Mouse (Mus musculus) small intestine, adult 2 months (tissue): ENCODE measurements around the gene Mgat2.

ENCODE experiments used
- CTCF ChIP-seq: fragments of 200-500 bp; IDR thresholded peaks from 2 replicates; pipeline ENCODE4 v1.5.1; 2012; ENCODE audit warnings: low read depth, mild to moderate bottlenecking, control low read depth, inconsistent platforms, low read length, moderate library complexity, mixed read lengths; ENCODE audit not compliant: insufficient replicate concordance, insufficient read length; ENCODE audit errors: extremely low read depth
- POLR2A ChIP-seq: fragments of 200-500 bp; IDR thresholded peaks from 2 replicates; pipeline ENCODE4 v1.6.1; 2012; ENCODE audit warnings: low read depth, mild to moderate bottlenecking, control low read depth, inconsistent platforms, low read length, moderate library complexity

DNA sequence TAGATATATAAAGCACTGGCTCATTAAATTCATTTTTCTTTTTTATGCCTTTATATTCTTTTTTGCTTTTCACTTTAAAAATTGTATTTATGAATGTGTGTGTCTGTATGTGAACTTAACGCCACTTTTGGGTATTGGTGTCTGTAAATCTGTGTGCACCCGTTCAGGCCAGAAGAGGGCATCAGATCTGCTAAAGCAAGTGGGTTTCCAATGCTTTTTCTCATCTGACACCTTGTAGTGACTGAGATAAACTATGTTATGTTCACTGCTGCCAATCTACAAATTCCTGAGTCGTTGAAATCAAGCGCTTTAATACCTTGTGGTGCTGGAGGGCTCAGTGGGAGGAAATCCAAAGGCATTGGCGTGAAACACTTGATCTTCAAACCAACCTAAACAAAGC is 27.1 kb downstream of the Mgat2 start:
- no peak for TF ChIP-seq POLR2A
- TF ChIP-seq CTCF: no peak
